Mouse (Mus musculus) thymus, adult 2 months (tissue): ENCODE measurements at regions not wholly inside any gene's neighbourhood (a gene's known extent, or its start where the extent isn't known, plus 50 kb on each side); places are given as distances from the start of the nearest gene placed in this dataset.

ENCODE experiments used
- CTCF ChIP-seq: fragments of 200-500 bp; IDR thresholded peaks from 2 replicates; pipeline ENCODE4 v1.5.1; 2012; ENCODE audit warnings: mild to moderate bottlenecking, control low read depth, low read length, moderate library complexity, borderline replicate concordance; ENCODE audit not compliant: control insufficient read depth, poor library complexity, insufficient read depth; ENCODE audit errors: extremely low read depth
- POLR2A ChIP-seq: fragments of 200-500 bp; IDR thresholded peaks from 2 replicates; pipeline ENCODE4 v1.6.1; 2012; ENCODE audit warnings: mild to moderate bottlenecking, low read length, control low read depth, moderate library complexity; ENCODE audit not compliant: control insufficient read depth, poor library complexity, insufficient read depth; ENCODE audit errors: extremely low read depth

GRCm38 (mm10) chr16:78204332-78204731 lies 97.0 kb upstream of the Cxadr start:
- TF ChIP-seq CTCF, result no peak
- no peak for TF ChIP-seq POLR2A
